Mouse (Mus musculus) intestine, embryonic 15.5 days (tissue): ENCODE measurements around the gene Serinc5. TPM values are rescaled to one million over a fixed set of nuclear protein-coding genes. Genes with fewer than 3 reads are reported as not detected.

Source experiments
- polyA plus RNA-seq: library from polyadenylated mRNA; unstranded; fragments of >200 nt; fragmentation: Nextera tagmentation; extraction: Ambion mirVana; gene quantifications from 2 replicates; pipeline ENCODE4 v1.2.1, GENCODE M21; 2015

Serinc5 gene
- polyA plus RNA-seq, 1 experiment from 2014 or later = 21.4 TPM

Other genes with a start within 250 kb of the Serinc5 start
- 0.10 and 0.11 TPM in 2 replicates for gene Ankrd34b, start 185.2 kb upstream of the Serinc5 start, polyA plus RNA-seq
- 0.14 TPM in 1 of 2 replicates, not detected in the other for gene Fam151b, start 127.1 kb upstream of the Serinc5 start, polyA plus RNA-seq
- gene Zfyve16, start 80.2 kb upstream of the Serinc5 start, polyA plus RNA-seq = 6.6 and 8.8 TPM in 2 replicates
- not detected in 2 replicates for gene Spz1, start 34.9 kb upstream of the Serinc5 start, polyA plus RNA-seq
- gene Thbs4, start 183.7 kb downstream of the Serinc5 start, polyA plus RNA-seq = 23.2 TPM in 2 replicates
- 3.1 and 3.6 TPM in 2 replicates for gene Mtx3, start 233.7 kb downstream of the Serinc5 start, polyA plus RNA-seq